Mouse (Mus musculus) G1E (cell line): ENCODE measurements around the gene Clic4. TPM values are rescaled to one million over a fixed set of nuclear protein-coding genes. Genes with fewer than 3 reads are reported as not detected.

Experiments
- ATAC-seq: 2 replicates; pipeline ENCODE4 v1.8.0; 2016; ENCODE audit warnings: mild to moderate bottlenecking; ENCODE audit not compliant: insufficient number of reproducible peaks, poor library complexity, low FRiP score, severe bottlenecking; ENCODE audit errors: extremely low read depth
- DNase-seq: peaks from one replicate; pipeline ENCODE4 v3.0.0; 2012; ENCODE audit warnings: low spot score
- H3K27me3 ChIP-seq: 2 replicates; pipeline ENCODE4 v1.6.1; 2012; ENCODE audit warnings: mild to moderate bottlenecking, low read length, inconsistent platforms; ENCODE audit not compliant: insufficient read depth
- H3K36me3 ChIP-seq: replicated peaks from 2 replicates; pipeline ENCODE3; 2012; ENCODE audit warnings: mild to moderate bottlenecking, inconsistent platforms
- H3K4me1 ChIP-seq: 2 replicates; pipeline ENCODE4 v1.6.1; 2012; ENCODE audit warnings: low read depth, low read length, inconsistent platforms, mixed read lengths; ENCODE audit not compliant: insufficient read depth
- H3K4me3 ChIP-seq: 2 replicates; pipeline ENCODE4 v1.5.1; 2012; ENCODE audit warnings: low read depth, mild to moderate bottlenecking, inconsistent platforms, low read length, moderate library complexity, mixed read lengths
- H3K9me3 ChIP-seq: replicated peaks from 2 replicates; pipeline ENCODE4 v1.6.1; 2012; ENCODE audit warnings: inconsistent platforms
- CTCF ChIP-seq: IDR thresholded peaks from 2 replicates; pipeline ENCODE4 v1.5.1; 2012; ENCODE audit warnings: low read depth, low read length, inconsistent platforms, mixed read lengths
- GATA1 ChIP-seq: IDR thresholded peaks from 2 replicates; pipeline ENCODE4 v1.6.1; 2012; ENCODE audit warnings: borderline replicate concordance, low read length, inconsistent platforms, mixed read lengths
- GATA2 ChIP-seq: IDR thresholded peaks from 2 replicates; pipeline ENCODE4 v1.6.1; 2012; ENCODE audit warnings: low read depth, low read length, inconsistent platforms, borderline replicate concordance
- POLR2AphosphoS5 ChIP-seq: IDR thresholded peaks from 2 replicates; pipeline ENCODE4 v1.6.1; 2012; ENCODE audit warnings: low read depth, low read length, inconsistent platforms; ENCODE audit not compliant: insufficient replicate concordance
- TAL1 ChIP-seq: conservative IDR thresholded peaks from 2 replicates; pipeline ENCODE4 v1.6.1; 2012; ENCODE audit warnings: low read depth, low read length, inconsistent platforms, mixed read lengths
- polyA plus RNA-seq: library from polyadenylated mRNA; stranded (reverse); fragments of >175 nt; gene quantifications from 2 replicates; pipeline ENCODE4 v1.2.3, GENCODE M21; 2012
- total RNA-seq, 2 experiments: library from RNA; stranded (forward) in 1 of 2; stranded (reverse) in 1 of 2; fragments of 200-1000 nt in 1 of 2; fragments of >200 nt in 1 of 2; fragmentation: Nextera tagmentation in 1 of 2; gene quantifications; 2 replicates each; pipeline ENCODE4 v1.2.3; 2014 to 2017

Clic4 gene
- total and polyA plus RNA-seq, 3 experiments = 38.1 to 176 (median 125) TPM

DNA sequence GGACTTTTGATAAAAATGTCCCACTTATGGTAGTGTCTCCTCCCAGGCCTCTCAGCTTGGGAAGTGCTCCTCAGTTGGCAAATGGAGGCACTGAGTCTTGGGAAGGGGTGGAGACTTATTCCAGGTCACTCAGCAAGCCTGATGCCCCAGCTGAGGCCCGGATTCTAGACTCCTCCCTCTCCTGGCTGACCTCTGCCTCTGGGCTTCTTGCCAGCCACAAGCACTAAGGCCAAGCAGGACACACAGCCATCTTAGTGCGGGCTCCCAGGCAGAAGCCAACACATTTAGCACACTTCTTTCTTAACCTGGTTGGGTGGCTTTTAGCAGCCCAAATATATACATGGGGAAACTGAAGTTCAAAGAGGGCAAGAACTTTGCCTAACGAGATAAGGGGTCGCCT, 33.9 kb upstream of the Clic4 start:
- Histone ChIP-seq H3K36me3 (no peaks in the 10 kb centered on the region), H3K9me3 (no peaks in the 10 kb centered on the region), H3K4me1 (peaks cover 70% of the 10 kb centered on the region), H3K4me3 (no peak overlapping the region; the same call in 1 of the 2 replicates), H3K27me3 (no peaks in the 10 kb centered on the region)
- ATAC-seq = no peak
- DNase-seq = no peak
- TF ChIP-seq TAL1 (no peak), POLR2AphosphoS5 (no peak), GATA1 (no peak), GATA2 (no peak), CTCF (no peak)

DNA sequence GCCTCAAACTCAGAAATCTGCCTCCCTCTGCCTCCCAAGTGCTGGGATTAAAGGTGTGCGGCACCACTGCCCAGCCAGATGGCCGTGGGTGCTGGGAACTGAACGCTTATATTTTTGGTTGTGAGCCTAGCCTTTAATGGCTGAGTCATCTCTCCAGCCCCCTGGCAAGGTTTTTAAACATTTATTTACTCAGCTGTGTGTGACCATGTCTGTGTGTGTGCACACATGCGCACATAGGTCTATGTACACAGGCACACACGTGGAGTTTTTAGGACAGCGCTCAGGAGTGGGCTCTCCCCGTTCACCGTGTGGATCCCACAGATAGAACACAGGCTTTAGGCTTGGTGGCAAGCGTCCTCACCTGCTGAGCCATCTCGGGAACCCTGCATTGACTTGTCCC, 29.6 kb upstream of the Clic4 start:
- Histone ChIP-seq H3K36me3 (no peaks in the 10 kb centered on the region), H3K9me3 (peaks cover 7% of the 10 kb centered on the region), H3K4me1 (peaks cover 63% of the 10 kb centered on the region), H3K27me3 (no peaks in the 10 kb centered on the region), H3K4me3 (no peak overlapping the region)
- ATAC-seq = no peak
- no peak for DNase-seq
- TF ChIP-seq CTCF (no peak), TAL1 (no peak), GATA1 (no peak), POLR2AphosphoS5 (no peak), GATA2 (no peak)

DNA sequence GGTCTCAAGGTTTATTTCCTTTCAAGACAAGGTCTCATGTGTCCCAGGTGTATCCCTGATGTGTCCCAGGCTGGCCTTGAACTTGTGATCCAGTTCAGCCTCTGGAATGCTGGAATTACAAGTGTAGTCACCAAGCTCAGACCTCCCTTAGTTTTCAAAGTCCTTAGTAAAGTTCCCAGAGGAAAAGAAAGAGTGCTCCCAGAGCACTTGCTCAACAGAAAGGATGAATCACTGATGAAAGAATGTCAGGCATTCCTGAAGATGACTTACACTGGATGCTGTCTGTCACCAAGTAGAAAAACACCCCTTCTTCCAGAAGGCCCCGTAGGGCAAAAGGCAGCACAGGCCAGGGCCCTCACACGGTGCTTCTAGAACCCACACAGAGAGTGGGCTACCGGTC, 28.6 kb upstream of the Clic4 start:
- Histone ChIP-seq H3K27me3 (no peaks in the 10 kb centered on the region), H3K4me1 (peaks cover 58% of the 10 kb centered on the region), H3K9me3 (peaks cover 7% of the 10 kb centered on the region), H3K4me3 (no peak overlapping the region), H3K36me3 (no peaks in the 10 kb centered on the region)
- ATAC-seq (no peak), DNase-seq (no peak)
- TF ChIP-seq CTCF (no peak), TAL1 (no peak), POLR2AphosphoS5 (no peak), GATA2 (no peak)

DNA sequence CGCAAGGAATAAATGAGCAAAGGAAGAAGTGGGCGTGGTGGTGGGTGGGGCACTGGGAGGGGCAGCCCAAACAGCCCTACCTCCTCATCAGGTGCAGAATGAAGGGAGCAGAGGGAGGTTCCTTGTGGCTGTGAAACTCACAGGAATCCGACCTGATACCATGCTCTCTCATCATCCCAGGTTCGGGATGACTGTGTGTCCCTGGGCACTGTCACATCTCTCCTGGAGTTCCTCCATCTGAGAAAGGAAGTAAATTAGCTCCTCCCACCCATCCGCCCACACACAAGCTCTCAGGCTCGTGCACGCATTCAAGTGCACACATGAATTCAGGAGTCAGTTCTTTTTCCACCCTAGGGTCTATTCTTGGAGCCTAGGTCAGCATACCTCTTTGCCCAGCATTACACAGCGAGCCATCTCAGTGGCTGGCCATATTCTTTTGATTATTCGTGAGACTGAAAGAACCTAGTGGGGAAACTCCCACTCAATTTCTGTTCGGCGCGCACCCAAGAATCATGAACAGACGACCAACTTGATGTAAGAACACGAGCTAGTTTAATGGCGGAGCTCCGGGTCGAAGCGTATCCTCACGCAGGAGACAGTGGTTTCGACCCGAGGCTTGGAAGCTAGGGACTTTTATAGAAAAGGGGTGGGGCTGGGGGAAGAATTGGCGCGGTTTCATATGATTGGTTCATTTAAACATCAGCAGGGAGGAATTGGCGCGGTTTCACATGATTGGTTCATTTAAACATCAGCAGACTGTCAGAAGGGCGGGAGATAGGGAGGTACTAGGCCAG, 27.8 kb upstream of the Clic4 start:
- Histone ChIP-seq H3K9me3 (peaks cover 7% of the 10 kb centered on the region), H3K36me3 (no peaks in the 10 kb centered on the region), H3K4me1 (peaks cover 51% of the 10 kb centered on the region), H3K4me3 (no peak overlapping the region), H3K27me3 (no peaks in the 10 kb centered on the region)
- TF ChIP-seq CTCF = no peak
- TF ChIP-seq TAL1 = no peak
- TF ChIP-seq POLR2AphosphoS5 = no peak
- no peak for TF ChIP-seq GATA2
- TF ChIP-seq GATA1 = no peak
- DNase-seq (no peak), ATAC-seq (no peak)

DNA sequence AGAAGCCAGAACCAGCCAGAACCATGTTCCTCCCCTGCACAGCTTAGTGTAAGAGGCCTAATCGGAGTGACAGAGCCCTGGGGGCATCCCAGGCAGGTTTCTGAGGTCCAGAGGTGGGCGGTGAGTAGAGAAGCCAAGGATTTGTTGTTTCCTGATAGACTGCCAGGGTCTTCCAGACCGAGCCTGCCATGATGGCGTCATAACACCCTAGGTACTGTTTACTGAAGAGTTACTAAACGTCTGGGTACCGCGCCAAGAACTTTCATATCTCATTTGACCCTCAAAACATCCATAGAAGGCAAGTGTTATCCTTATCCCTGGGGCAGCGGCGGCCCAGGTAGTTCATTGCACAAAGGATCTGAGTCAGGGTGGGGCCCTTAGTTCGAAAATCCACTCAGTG, 26.1 kb upstream of the Clic4 start:
- TF ChIP-seq GATA1 (no peak), CTCF (no peak), TAL1 (no peak), GATA2 (no peak), POLR2AphosphoS5 (no peak)
- H3K36me3 ChIP-seq = no peaks in the 10 kb centered on the region
- H3K4me1 ChIP-seq = peaks cover 57% of the 10 kb centered on the region
- H3K4me3 ChIP-seq = no peak overlapping the region
- peaks cover 7% of the 10 kb centered on the region for H3K9me3 ChIP-seq
- H3K27me3 ChIP-seq = no peaks in the 10 kb centered on the region
- ATAC-seq (no peak), DNase-seq (no peak)

DNA sequence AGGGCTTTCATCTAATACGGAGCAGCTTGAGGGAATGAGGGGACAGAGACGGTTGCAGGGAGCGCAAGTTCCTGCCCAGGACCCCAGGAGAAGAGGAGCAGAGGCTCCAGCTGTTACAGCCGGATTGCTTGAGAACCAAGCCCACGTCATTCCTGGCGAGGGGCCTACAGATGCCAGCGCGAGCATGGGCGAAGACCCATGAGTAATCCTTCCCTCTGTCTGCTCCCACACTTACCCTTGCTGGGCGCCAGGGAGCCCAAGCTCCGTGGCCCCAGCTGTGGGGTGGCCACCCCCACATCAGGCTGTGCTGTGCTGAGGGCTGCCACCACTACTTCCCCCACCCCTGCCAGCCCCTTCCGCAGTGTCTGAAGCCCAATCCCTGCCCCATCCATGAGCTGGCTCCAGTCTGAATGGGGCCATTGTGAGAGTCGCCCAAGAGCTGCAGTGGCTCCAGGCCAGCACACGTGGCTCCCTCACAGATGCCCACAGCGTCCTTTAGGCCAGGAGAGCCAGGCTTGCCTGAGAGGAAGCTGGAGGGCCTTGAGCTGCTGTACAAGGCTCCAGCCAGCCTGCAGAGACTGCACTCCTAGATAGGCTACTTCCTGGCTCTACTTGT, 25.4 kb upstream of the Clic4 start:
- Histone ChIP-seq H3K27me3 (no peaks in the 10 kb centered on the region), H3K4me1 (peaks cover 63% of the 10 kb centered on the region), H3K4me3 (no peak overlapping the region), H3K9me3 (peaks cover 7% of the 10 kb centered on the region), H3K36me3 (no peaks in the 10 kb centered on the region)
- DNase-seq = no peak
- no peak for ATAC-seq
- TF ChIP-seq TAL1 = no peak
